Mouse (Mus musculus): Measurements from ENCODE around the gene Hmgcl.
A peak's percentile ranks its signal among the peaks of the same experiment; 100 is the strongest.
"Not testable (repeated sequence)": the region's sequence is repeated elsewhere in the genome, so short reads cannot be mapped to it uniquely, and the experiment has no call there.

The Hmgcl gene

GRCm38 (mm10) chr4:135926861-135927260, 19.4 kb upstream of the Hmgcl start:
- DNase-seq (ENCODE audit: low spot score in 2 of 2) = no peak

- no peak for DNase-seq (ENCODE audit: low spot score in 2 of 2)
Measured at GRCm38 (mm10) chr4:135928376-135928775, 17.9 kb upstream of the Hmgcl start.

DNA sequence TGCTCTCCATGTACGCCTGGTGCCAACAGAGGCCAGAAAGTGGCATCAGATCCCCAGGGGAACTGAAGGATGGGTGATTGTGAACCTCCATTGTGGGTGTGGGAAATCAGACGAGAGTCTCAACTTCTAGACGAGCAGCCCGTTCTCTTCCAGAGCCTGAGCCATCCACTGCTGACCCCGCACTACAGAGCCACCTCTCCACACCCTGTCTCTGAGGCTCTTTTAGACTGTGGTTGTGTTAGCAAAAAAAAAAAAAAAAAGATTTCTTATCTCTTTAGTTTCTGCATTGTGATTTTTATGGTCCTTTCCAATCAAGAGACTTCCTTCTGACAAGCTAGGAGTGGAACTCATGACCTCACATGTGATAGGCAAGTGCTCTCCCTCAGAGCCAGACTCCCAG, 16.8 kb upstream of the Hmgcl start:
- no peak for DNase-seq (ENCODE audit: low spot score in 2 of 2)

DNA sequence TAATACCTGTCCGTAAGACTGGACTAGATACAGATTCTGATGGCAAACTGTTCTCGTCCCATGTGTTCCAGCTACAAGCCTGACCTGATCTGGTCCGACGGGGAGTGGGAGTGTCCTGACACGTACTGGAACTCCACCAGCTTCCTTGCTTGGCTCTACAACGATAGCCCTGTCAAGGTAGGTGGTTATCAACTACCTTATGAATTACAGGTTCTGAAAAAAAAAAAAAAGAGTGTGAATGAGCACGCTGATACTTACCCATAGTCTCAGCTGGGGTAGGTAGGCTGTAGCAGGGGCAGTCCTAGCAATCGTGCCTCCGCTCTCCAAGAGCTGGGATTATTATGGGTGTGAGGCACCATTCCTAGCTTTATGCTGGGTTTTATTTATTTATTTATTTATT, 16.4 kb upstream of the Hmgcl start:
- DNase-seq (ENCODE audit: low spot score in 2 of 2) = no peak

DNA sequence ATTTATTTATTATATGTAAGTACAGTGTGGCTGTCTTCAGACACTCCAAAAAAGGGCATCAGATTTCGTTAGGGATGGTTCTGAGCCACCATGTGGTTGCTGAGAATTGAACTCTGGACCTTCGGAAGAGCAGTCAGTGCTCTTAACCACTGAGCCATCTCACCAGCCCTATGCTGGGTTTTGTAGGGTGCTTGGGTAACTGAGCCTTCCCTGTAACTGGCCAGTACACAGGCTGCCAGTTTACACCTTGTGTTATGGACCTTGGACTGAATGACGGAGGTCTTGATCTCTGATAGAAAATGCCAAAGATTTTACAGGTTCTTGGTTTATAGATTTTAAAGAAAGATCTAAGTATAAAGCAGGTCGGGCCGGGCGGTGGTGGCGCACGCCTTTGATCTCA, 16.0 kb upstream of the Hmgcl start:
- no peak for DNase-seq (ENCODE audit: low spot score in 2 of 2)

DNA sequence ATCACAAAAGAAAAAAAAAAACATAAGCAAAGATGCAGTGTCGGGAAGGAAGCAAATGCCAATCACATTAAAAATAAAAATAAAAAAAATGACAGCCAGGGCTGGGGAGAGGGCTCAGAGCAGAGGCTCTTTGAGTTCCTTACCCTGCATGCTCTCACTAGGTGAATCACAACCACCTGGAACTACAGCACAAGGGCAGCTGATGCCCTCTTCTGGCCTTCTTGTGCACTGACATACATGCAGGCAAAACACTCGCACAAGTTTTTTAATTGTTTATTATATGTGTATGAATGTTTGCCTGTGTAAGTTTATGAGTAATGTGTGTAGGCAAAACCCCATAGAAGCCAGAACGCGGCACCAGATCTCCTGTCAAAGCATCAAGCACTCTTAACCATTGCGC, 14.4 kb upstream of the Hmgcl start:
- no peak for DNase-seq (ENCODE audit: low spot score in 2 of 2)

- DNase-seq (ENCODE audit: low spot score in 2 of 2) = no peak
Measured at GRCm38 (mm10) chr4:135934708-135935500, 11.3 kb upstream of the Hmgcl start.

DNA sequence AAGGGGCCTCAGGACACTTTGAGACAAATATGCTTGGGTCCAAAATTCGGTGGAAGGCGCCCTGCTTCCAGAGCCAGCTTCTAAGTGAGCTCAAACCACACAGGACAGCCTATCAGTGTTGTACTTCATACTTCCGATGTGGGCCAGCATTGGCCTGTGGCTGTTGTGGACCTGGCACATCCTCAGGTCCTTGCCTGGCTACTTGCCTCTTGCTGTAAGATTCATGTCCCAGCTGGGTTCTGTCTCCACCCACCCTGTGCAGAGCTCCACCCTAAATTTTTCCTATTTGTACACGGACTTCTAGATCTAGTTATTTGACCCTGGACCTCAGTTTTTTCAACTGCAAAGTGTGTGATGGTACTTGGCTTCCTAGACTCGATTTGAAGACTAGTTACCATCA, 10.7 kb upstream of the Hmgcl start:
- no peak for DNase-seq (ENCODE audit: low spot score in 2 of 2)

DNA sequence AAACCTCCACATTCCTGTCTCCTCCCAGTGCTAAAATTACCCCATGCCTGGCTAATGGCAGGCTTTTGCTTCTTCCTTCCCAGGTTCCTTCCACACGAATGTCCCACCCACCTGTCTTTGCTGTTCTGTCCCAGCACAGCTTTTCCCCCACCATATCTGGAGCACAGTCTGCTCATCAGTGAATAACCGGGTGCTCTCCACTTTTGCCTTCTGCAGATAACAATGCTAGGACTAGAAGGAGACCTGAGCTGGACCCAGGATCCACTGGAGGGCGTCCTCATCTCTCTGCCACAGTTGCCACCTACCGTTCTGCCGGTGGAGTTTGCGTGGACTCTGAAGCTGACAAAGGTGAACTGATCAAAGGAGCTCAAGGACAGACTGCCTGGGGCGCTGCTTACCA, 7.4 kb upstream of the Hmgcl start:
- DNase-seq (ENCODE audit: low spot score in 2 of 2) = no peak

GRCm38 (mm10) chr4:135941026-135941425, 5.2 kb upstream of the Hmgcl start:
- DNase-seq (ENCODE audit: low spot score in 2 of 2) = not testable (repeated sequence)

GRCm38 (mm10) chr4:135942193-135942592, 4.1 kb upstream of the Hmgcl start:
- DNase-seq (ENCODE audit: low spot score in 2 of 2) = no peak

- DNase-seq (ENCODE audit: low spot score in 2 of 2) = no peak
Measured at GRCm38 (mm10) chr4:135943389-135943788, 2.9 kb upstream of the Hmgcl start.

DNA sequence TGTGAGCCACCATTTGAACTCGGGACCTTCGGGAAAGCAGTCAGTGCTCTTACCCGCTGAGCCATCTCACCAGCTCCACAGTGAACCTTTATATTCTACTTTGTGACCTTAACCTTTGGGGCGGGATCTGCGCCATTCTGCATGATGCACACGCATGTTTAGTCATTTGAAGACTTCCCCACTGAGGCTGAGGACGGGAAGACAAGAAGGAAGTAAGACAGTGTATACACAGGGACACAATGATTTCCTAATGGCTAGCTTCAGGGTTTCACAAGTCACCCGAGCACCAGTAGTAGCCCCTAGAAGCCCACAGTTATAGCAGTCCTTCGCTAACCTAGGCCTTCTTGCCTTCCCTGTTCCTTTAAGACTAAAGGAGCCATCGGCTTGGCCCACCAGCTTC, 542 bp upstream of the Hmgcl start:
- DNase-seq (ENCODE audit: low spot score in 2 of 2) = no peak

DNA sequence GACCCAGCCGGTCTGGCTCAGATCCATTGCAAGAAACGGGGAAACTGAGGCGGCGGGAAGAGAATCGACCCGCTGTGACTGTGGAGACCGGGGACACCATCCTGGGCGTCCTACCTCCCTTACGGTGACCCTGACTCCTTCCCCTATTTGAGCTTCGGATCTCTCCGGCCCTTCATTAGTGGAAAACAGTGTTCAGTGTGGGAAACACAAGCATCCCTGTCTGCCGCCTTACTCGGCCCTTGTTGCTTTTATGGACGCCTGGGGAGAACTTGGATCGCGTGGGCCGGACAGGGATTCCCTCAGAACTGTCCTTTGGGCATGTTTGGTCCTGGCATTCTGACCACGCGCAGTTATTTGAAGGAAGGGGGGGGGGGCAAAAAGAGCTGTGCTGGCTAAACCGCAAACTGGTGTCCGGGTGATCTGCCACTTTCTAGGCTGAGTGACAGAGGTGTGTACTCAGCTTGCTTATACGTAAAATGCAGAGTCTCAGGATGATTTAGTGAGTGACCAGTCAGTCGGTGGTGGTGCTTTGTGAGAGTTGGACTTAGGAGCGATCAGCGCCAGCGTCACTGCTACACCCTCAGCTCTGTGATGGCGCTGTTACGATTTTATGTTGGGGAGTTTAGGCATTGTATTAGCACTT, 532 bp downstream of the Hmgcl start:
- no peak for DNase-seq (ENCODE audit: low spot score in 2 of 2)

DNA sequence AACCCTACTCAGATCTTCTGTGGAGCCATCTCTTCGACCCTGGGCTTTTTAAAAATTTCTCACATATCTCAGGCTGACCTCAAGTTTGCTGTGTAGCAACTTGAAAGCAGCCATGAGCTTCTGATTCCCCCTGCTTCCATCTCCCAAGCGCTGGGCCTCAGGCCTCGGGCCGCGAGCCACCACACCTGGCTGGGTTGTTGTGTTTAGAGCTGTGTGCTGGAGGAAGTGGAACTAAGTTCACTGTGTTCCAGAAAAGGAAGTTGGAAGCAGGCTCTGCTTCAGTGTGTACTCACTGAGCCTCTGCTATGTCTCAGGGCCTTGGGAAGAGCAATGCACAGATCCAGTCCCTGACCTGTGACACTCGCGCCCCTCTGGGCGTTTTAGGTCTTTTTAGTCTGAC, 1.9 kb downstream of the Hmgcl start:
- no peak for DNase-seq (ENCODE audit: low spot score in 2 of 2)

GRCm38 (mm10) chr4:135949475-135949874, 3.2 kb downstream of the Hmgcl start:
- DNase-seq (ENCODE audit: low spot score in 2 of 2) = no peak

DNA sequence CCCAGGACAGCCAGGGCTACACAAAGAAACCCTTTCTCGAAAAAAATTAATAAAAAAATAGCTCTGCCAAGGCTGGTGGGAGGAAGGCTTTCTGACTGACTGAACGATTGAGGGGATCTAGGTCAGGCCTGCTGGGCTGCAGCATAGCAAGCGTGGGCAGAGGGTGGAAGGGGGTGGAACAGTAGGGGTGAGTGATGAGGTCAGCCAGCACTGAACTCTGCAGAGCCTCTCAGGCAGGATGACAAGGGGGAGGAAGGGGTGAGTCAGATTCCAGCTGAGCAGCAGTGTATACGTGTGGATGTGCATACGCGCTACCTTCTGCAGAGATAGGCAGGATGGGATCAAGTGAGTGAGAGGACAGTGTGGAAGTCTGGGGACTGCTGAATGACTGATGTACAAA, 3.7 kb downstream of the Hmgcl start:
- no peak for DNase-seq (ENCODE audit: low spot score in 2 of 2)

GRCm38 (mm10) chr4:135950365-135950764, 4.1 kb downstream of the Hmgcl start:
- no peak for DNase-seq (ENCODE audit: low spot score in 2 of 2)

DNA sequence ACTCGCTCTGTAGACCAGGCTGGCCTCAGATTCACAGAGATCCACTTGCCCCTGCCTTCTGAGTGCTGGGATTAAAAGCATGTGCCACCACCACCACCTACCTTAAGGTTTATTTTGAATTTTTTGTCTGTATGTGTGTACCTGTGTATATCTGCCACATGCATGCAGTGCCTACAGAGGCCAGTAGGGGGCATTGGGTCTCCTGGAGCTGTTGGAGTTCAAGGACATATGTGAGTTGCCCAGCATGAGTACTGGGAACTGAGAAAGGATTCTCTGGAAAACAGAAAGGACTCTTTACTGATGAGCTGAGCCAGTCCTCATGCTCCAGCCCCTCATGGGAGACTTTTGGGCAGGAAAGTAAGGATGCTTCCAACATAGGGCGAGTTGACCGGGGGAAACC, 5.3 kb downstream of the Hmgcl start:
- DNase-seq (ENCODE audit: low spot score in 2 of 2) = no peak

GRCm38 (mm10) chr4:135953179-135953578, 6.9 kb downstream of the Hmgcl start:
- DNase-seq (ENCODE audit: low spot score in 2 of 2) = no peak

- peak in 1 of 2 experiments; percentile 64 for DNase-seq (ENCODE audit: low spot score in 2 of 2)
Measured at GRCm38 (mm10) chr4:135954241-135954640, 8.0 kb downstream of the Hmgcl start.

DNA sequence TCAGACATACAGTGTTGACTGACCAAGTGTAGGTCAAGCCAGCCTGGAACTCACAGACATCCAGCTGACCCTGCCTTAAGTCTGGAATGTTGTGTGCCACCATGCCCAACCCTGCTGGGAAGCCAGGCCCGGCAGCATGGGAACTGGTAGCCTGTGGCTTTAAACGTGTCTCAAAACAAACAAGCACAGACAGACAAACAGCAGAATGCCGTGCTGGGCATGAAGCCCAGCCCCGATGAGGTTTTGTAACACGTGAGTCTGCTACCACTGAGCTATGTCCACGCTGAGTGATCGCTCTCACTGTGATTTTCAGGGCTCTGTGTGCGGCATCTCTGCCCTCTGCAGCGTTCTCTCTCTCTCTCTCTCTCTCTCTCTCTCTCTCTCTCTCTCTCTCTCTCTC, 9.6 kb downstream of the Hmgcl start:
- no peak for DNase-seq (ENCODE audit: low spot score in 2 of 2)

DNA sequence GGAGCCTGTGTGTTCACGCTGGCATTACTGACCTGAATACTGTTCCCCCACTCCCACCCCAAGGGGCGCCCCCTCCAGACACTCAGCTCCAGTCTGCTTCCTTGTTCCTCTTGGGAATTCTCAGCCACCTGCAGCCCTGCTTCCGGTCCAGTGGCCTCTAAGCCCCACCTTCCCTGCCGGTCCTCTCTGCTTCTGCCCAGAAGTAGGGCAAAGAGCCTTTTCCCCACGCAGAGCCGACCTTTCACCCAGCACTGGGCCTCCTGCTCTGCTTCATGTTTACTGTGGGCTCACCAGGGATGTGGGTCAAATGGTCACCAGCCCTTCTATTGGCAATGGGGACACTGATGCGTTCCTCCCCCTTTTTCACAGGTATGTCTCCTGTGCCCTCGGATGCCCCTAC, 12.1 kb downstream of the Hmgcl start:
- no peak for DNase-seq (ENCODE audit: low spot score in 2 of 2)

GRCm38 (mm10) chr4:135960717-135961116, 14.5 kb downstream of the Hmgcl start:
- DNase-seq (ENCODE audit: low spot score in 2 of 2) = peak; percentile 57 to 73
